8 mouse cellular contexts compared by ENCODE assay signal in genomic region chr2:135711049-135711924, GRCm38 (mm10). TPM values are rescaled to one million over a fixed set of nuclear protein-coding genes. Genes with fewer than 3 reads are reported as not detected.
A peak's percentile ranks its signal among the peaks of the same experiment; 100 is the strongest.
DNase-seq lines count a peak whose midpoint lies in the region; ATAC-seq lines count a peak whose summit lies in the region.

No protein-coding gene starts in this region.

- H3K36me3 ChIP-seq in kidney, embryonic 16.5 days (ENCODE audit: insufficient read depth, low read length) = no peaks in the 10 kb centered on the region
- no peaks in the 10 kb centered on the region for H3K36me3 ChIP-seq in embryonic facial prominence, embryonic 12.5 days
- no peaks in the 10 kb centered on the region for H3K36me3 ChIP-seq in hindbrain, embryonic 10.5 days
- H3K36me3 ChIP-seq in midbrain, embryonic 12.5 days = no peaks in the 10 kb centered on the region

- WGBS in kidney, embryonic 16.5 days = 43% methylated on average over 8 of the region's 8 CpGs
- 38% methylated on average over 8 of the region's 8 CpGs for WGBS in embryonic facial prominence, embryonic 12.5 days
- WGBS in hindbrain, embryonic 10.5 days = 35% methylated on average over 8 of the region's 8 CpGs
- 26% methylated on average over 8 of the region's 8 CpGs for WGBS in midbrain, embryonic 12.5 days

- H3K4me1 ChIP-seq in kidney, embryonic 16.5 days (ENCODE audit: insufficient read depth, low read length) = peaks cover 13% of the 10 kb centered on the region
- H3K4me1 ChIP-seq in embryonic facial prominence, embryonic 12.5 days = peaks cover 16% of the 10 kb centered on the region
- peaks cover 31% of the 10 kb centered on the region for H3K4me1 ChIP-seq in hindbrain, embryonic 10.5 days (replicated peaks)
- peaks cover 38% of the 10 kb centered on the region for H3K4me1 ChIP-seq in midbrain, embryonic 12.5 days

- H3K9me3 ChIP-seq in kidney, embryonic 16.5 days (ENCODE audit: low read length) = no peaks in the 10 kb centered on the region
- no peaks in the 10 kb centered on the region for H3K9me3 ChIP-seq in embryonic facial prominence, embryonic 12.5 days
- no peaks in the 10 kb centered on the region for H3K9me3 ChIP-seq in hindbrain, embryonic 10.5 days
- H3K9me3 ChIP-seq in midbrain, embryonic 12.5 days = no peaks in the 10 kb centered on the region

- 0 out of 2 replicates have a peak overlapping the region, but pooled peaks have one; percentile 4 for H3K4me3 ChIP-seq in kidney, embryonic 16.5 days (ENCODE audit: low read length)
- H3K4me3 ChIP-seq in embryonic facial prominence, embryonic 12.5 days = no peak overlapping the region
- H3K4me3 ChIP-seq in hindbrain, embryonic 10.5 days = peak overlapping the region; percentile 38
- H3K4me3 ChIP-seq in midbrain, embryonic 12.5 days = peak overlapping the region; percentile 11; the same call in 1 of the 2 replicates

- no peak for DNase-seq in kidney, postnatal 14 days
- peak; percentile 38 for DNase-seq in hindbrain, embryonic 10.5 days (ENCODE audit: low spot score)
- DNase-seq in gastrocnemius, adult 8-10 months (ENCODE audit: low spot score in 2 of 2) = no peak
- DNase-seq in spleen, postnatal 36 days (ENCODE audit: low spot score in 2 of 2) = no peak
- no peak for DNase-seq in layer of hippocampus, adult 8-10 months (ENCODE audit: low spot score in 2 of 2)

- H3K27me3 ChIP-seq in kidney, embryonic 16.5 days (ENCODE audit: insufficient read depth, low read length) = no peaks in the 10 kb centered on the region
- no peaks in the 10 kb centered on the region for H3K27me3 ChIP-seq in embryonic facial prominence, embryonic 12.5 days
- no peaks in the 10 kb centered on the region for H3K27me3 ChIP-seq in hindbrain, embryonic 10.5 days (ENCODE audit: insufficient read depth, poor library complexity, severe bottlenecking)
- no peaks in the 10 kb centered on the region for H3K27me3 ChIP-seq in midbrain, embryonic 12.5 days

- ATAC-seq in kidney, embryonic 16.5 days (ENCODE audit: low FRiP score, low TSS enrichment) = peak; percentile 26; the same call in 1 of the 2 replicates
- ATAC-seq in embryonic facial prominence, embryonic 12.5 days (ENCODE audit: insufficient number of reproducible peaks, insufficient read depth, low FRiP score, low TSS enrichment) = peak; percentile 18; the same call in 1 of the 2 replicates
- ATAC-seq in midbrain, embryonic 12.5 days (ENCODE audit: low FRiP score, low read depth) = peak; percentile 89

- H3K9ac ChIP-seq in kidney, embryonic 16.5 days (replicated peaks; ENCODE audit: low read length) = 0 out of 2 replicates have a peak overlapping the region, but pooled peaks have one; percentile 22
- no peak overlapping the region; the same call in 1 of the 2 replicates for H3K9ac ChIP-seq in embryonic facial prominence, embryonic 12.5 days
- H3K9ac ChIP-seq in midbrain, embryonic 12.5 days (replicated peaks) = no peak overlapping the region

- peak overlapping the region; percentile 76 for H3K27ac ChIP-seq in kidney, embryonic 16.5 days (ENCODE audit: low read length)
- peak overlapping the region; percentile 57 for H3K27ac ChIP-seq in embryonic facial prominence, embryonic 12.5 days
- H3K27ac ChIP-seq in hindbrain, embryonic 10.5 days = peak overlapping the region; percentile 82
- H3K27ac ChIP-seq in midbrain, embryonic 12.5 days (replicated peaks) = peak overlapping the region; percentile 72

- H3K4me2 ChIP-seq in kidney, embryonic 16.5 days (replicated peaks; ENCODE audit: low read depth, low read length) = peak overlapping the region; percentile 33
- peak overlapping the region; percentile 33 for H3K4me2 ChIP-seq in embryonic facial prominence, embryonic 12.5 days (replicated peaks)
- H3K4me2 ChIP-seq in midbrain, embryonic 12.5 days (replicated peaks) = peak overlapping the region; percentile 49

RNA-seq across cellular contexts. Expression of gene Plcb4, which starts 52.5 kb away (rescaled TPM):
- polyA plus RNA-seq in kidney, embryonic 16.5 days (2015; fragmentation: Nextera tagmentation; extraction: Ambion mirVana) = 17.3 and 18.9 TPM in 2 replicates
- polyA plus RNA-seq in embryonic facial prominence, embryonic 12.5 days (2016; fragmentation: Nextera tagmentation; extraction: Ambion mirVana) = 18.4 and 18.7 TPM in 2 replicates
- polyA plus RNA-seq in hindbrain, embryonic 10.5 days (2016; fragmentation: Nextera tagmentation; extraction: Ambion mirVana) = 11.7 and 15.6 TPM in 2 replicates
- 27.2 and 28.5 TPM in 2 replicates for polyA plus RNA-seq in midbrain, embryonic 12.5 days (2016; fragmentation: Nextera tagmentation; extraction: Ambion mirVana)
- 10 to 100 TPM; 12.7 to 18.0 (median 15.4) TPM for total RNA-seq in gastrocnemius, adult 8-10 months (2022)
- total RNA-seq in layer of hippocampus, adult 8-10 months (2022) = 10 to 100 TPM; 18.2 to 34.6 (median 22.3) TPM

Comparison
In these comparisons a context has a peak if more than half of its experiments do, and no peak if none do; other contexts are left out.
1. ATAC-seq: peak in every context shown above with its lines; median percentile 89 in midbrain, embryonic 12.5 days; 26 in kidney, embryonic 16.5 days; 18 in embryonic facial prominence, embryonic 12.5 days.